Mouse (Mus musculus) neural tube, embryonic 13.5 days (tissue): ENCODE data around the gene Cntln. TPM values are rescaled to one million over a fixed set of nuclear protein-coding genes. Genes with fewer than 3 reads are reported as not detected.
A peak's percentile ranks its signal among the peaks of the same experiment; 100 is the strongest.

ENCODE experiments used
- ATAC-seq: fragments of 200-750 bp; cut with Nextera tagmentation; 2 replicates; pipeline ENCODE4 v1.8.0; 2017; ENCODE audit warnings: low read depth, mild to moderate bottlenecking, moderate TSS enrichment, moderate library complexity
- H3K27ac ChIP-seq: fragments of 300-500 bp; sonication (generic); replicated peaks from 2 replicates; pipeline ENCODE4 v1.5.1; 2015; ENCODE audit warnings: moderate library complexity, mild to moderate bottlenecking, inconsistent platforms
- H3K27me3 ChIP-seq: fragments of 300-500 bp; sonication (generic); 2 replicates; pipeline ENCODE4 v1.6.1; 2015; ENCODE audit warnings: mild to moderate bottlenecking, inconsistent platforms
- H3K36me3 ChIP-seq: fragments of 300-500 bp; sonication (generic); 2 replicates; pipeline ENCODE4 v1.6.1; 2015; ENCODE audit warnings: mild to moderate bottlenecking, inconsistent platforms
- H3K4me1 ChIP-seq: fragments of 300-500 bp; sonication (generic); replicated peaks from 2 replicates; pipeline ENCODE4 v1.6.1; 2015; ENCODE audit warnings: inconsistent platforms
- H3K4me2 ChIP-seq: fragments of 300-500 bp; sonication (generic); 2 replicates; pipeline ENCODE4 v1.6.1; 2015; ENCODE audit warnings: inconsistent platforms, mild to moderate bottlenecking, moderate library complexity
- H3K4me3 ChIP-seq: fragments of 300-500 bp; sonication (generic); 2 replicates; pipeline ENCODE4 v1.5.1; 2015; ENCODE audit warnings: mild to moderate bottlenecking, inconsistent platforms
- H3K9ac ChIP-seq: fragments of 300-500 bp; sonication (generic); 2 replicates; pipeline ENCODE4 v1.6.1; 2015; ENCODE audit warnings: moderate library complexity, mild to moderate bottlenecking, inconsistent platforms
- H3K9me3 ChIP-seq: fragments of 300-500 bp; sonication (generic); 2 replicates; pipeline ENCODE4 v1.6.1; 2016; ENCODE audit warnings: inconsistent platforms
- WGBS: fragments of 180-500 bp; shearing (Covaris S2); methylation state at CpG from one replicate; pipeline ENCODE4 v1.1.7; 2015; 5-methylcytosine and 5-hydroxymethylcytosine counted together
- polyA plus RNA-seq: library from polyadenylated mRNA; unstranded; fragments of >200 nt; fragmentation: Nextera tagmentation; extraction: Ambion mirVana; gene quantifications from 2 replicates; pipeline ENCODE4 v1.2.1, GENCODE M21; 2015

Gene Cntln
- polyA plus RNA-seq, 1 experiment from 2014 or later, result 7.2 TPM

DNA sequence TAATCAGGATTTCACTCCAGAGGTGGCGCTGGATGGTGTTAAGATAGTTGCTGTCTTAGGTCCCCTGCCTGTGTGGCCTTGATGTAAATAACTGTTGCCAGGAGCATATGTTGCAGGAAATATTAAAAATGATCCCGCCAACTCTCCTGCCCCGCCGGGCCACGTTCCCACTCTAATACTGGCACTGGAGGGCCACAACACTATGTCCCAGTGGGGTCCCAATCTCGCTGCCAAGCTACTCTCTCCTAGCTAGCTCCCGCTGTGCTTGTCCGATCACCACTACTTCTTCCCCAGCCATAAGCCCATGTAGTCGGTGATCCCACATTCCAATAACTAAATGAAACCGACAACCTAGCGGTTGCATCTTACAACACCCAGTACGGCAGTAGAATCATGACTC lies 283.9 kb downstream of the Cntln start:
- WGBS, result 95% methylated on average over 12 of the region's 12 CpGs
- no peak for ATAC-seq
- Histone ChIP-seq H3K4me2 (no peak overlapping the region), H3K9me3 (no peaks in the 10 kb centered on the region), H3K27me3 (no peaks in the 10 kb centered on the region), H3K4me3 (no peak overlapping the region), H3K4me1 (no peaks in the 10 kb centered on the region), H3K27ac (no peak overlapping the region), H3K36me3 (no peaks in the 10 kb centered on the region), H3K9ac (no peak overlapping the region)

DNA sequence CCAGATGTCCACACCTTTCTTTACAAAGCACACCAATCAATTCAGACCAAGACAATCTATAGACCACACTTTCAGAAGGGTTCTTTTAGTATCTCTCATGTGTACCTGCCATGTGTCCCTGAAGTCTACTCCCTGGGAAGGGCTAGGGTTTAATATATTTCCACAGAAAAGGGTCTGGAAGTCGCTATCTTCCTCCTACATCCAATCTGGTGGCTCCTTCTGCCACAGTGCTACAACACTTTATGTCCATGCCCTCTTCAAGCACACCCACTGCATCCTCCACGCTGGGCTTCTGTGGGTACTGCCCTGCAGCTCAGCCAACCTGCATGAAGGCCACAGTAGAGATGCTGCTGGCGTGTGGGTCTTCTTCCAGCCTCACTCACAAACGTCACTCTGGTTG lies 291.4 kb downstream of the Cntln start:
- H3K4me2 ChIP-seq, result no peak overlapping the region
- no peak overlapping the region for H3K9ac ChIP-seq
- H3K9me3 ChIP-seq, result no peaks in the 10 kb centered on the region
- ATAC-seq, result no peak
- H3K4me1 ChIP-seq, result no peaks in the 10 kb centered on the region
- no peaks in the 10 kb centered on the region for H3K27me3 ChIP-seq
- WGBS, result 89% methylated on average over 4 of the region's 4 CpGs
- H3K27ac ChIP-seq, result no peak overlapping the region
- H3K4me3 ChIP-seq, result no peak overlapping the region
- no peaks in the 10 kb centered on the region for H3K36me3 ChIP-seq

DNA sequence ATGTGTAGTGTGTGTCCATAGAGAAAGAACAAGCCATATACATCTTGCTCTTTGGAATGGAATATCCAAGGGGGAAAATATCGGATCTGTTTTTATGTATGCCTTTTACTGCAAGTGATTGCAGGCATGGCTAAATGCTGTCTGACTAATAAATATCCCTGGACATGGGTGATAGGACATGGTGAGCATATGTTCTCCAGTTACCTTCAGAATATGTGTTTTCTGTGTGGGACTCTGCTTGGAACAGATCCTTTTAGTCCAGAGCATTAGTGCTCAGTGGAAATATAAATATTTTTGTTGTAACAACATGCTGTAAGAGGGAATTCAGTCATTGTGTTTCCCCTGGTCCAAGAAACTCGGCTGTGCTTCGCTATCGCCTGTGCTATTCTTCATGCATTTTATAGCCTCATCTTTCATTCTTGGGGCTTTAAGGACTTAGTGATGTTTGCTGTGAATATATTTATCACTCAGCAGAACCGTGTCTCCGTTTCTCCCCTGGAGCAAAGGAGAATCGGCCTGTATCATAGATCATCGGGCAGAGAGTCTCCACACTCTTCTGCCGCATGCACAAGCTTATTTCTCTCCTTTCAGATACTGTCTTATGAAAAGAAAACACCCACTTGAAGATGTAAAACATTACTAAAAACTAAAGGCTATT lies 294.4 kb downstream of the Cntln start:
- H3K36me3 ChIP-seq, result no peaks in the 10 kb centered on the region
- WGBS, result 62% methylated on average over 9 of the region's 9 CpGs
- no peak overlapping the region for H3K4me3 ChIP-seq
- peak; percentile 23; the same call in 1 of the 2 replicates for ATAC-seq
- H3K9ac ChIP-seq, result no peak overlapping the region
- no peak overlapping the region for H3K4me2 ChIP-seq
- H3K4me1 ChIP-seq, result no peaks in the 10 kb centered on the region
- 0 out of 2 replicates have a peak overlapping the region, but pooled peaks have one; percentile 42 for H3K27ac ChIP-seq
- H3K27me3 ChIP-seq, result no peaks in the 10 kb centered on the region
- no peaks in the 10 kb centered on the region for H3K9me3 ChIP-seq

Other genes with a start within 250 kb of the Cntln start
- gene Bnc2, start 209.0 kb upstream of the Cntln start, polyA plus RNA-seq, result 17.1 and 22.9 TPM in 2 replicates